Comparison of ENCODE assay signal across 23 mouse cellular contexts in the genomic region with DNA sequence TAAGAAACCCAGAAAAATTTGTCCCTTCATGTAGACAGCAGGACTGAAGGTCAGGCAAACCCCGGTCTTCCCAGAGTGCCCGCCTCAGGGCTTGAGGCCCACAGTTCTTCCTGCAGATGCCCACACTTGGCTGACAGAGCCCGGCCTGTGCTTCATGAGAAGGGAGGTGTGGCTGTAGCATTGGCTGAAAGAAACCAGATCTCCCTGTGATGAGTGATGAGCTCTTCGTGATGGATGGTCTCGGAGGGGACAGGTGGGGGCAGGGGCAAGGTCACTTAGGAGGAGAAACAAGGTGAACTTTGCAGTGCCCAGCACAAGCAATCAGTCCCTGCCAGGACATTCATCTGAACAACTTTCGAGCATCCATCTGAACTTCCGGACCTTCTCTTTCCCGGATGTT.
DNase-seq lines count a peak whose midpoint lies in the region; ATAC-seq and TF ChIP-seq lines count a peak whose summit lies in the region.
"Had no signal": no experiment of that assay in that cellular context is flagged by ENCODE, and none has a peak within 500 bp of the region (broad histone marks: within the 10 kb centered on the region; RNA-seq: fewer than 3 reads in every experiment).

No protein-coding gene starts in this region.

- peak; percentile 79; the same call in 1 of the 2 replicates for ATAC-seq in heart, embryonic 15.5 days (replicated peaks; ENCODE audit: insufficient number of reproducible peaks, insufficient read depth, low FRiP score, low read depth)
- ATAC-seq in intestine, postnatal 0 days: no peak
- ATAC-seq: forebrain, embryonic 16.5 days; inflammation-experienced regulatory T-cells, adult 6 months; Patski had no signal

- no peak overlapping the region for H3K9ac ChIP-seq in heart, embryonic 15.5 days
- H3K9ac ChIP-seq in intestine, postnatal 0 days (ENCODE audit: low read depth, low read length): no peak overlapping the region
- H3K9ac ChIP-seq: hindbrain, embryonic 14.5 days had no signal

- H3K27ac ChIP-seq in heart, embryonic 15.5 days: peak overlapping the region; percentile 54
- H3K27ac ChIP-seq in limb, embryonic 10.5 days: no peak overlapping the region
- H3K27ac ChIP-seq in intestine, postnatal 0 days (ENCODE audit: low read depth, low read length): no peak overlapping the region
- H3K27ac ChIP-seq: hindbrain, embryonic 14.5 days; kidney, postnatal 0 days had no signal

- no peaks in the 10 kb centered on the region for H3K9me3 ChIP-seq in heart, embryonic 15.5 days (replicated peaks)
- H3K9me3 ChIP-seq in limb, embryonic 10.5 days (replicated peaks): no peaks in the 10 kb centered on the region
- no peaks in the 10 kb centered on the region for H3K9me3 ChIP-seq in intestine, postnatal 0 days (ENCODE audit: control insufficient read depth)
- H3K9me3 ChIP-seq: G1E had no signal

- no peaks in the 10 kb centered on the region for H3K27me3 ChIP-seq in heart, embryonic 15.5 days
- H3K27me3 ChIP-seq in limb, embryonic 10.5 days (ENCODE audit: low read depth, poor library complexity, severe bottlenecking): no peaks in the 10 kb centered on the region
- no peaks in the 10 kb centered on the region for H3K27me3 ChIP-seq in intestine, postnatal 0 days (replicated peaks; ENCODE audit: control insufficient read depth, insufficient read depth, low read length)
- H3K27me3 ChIP-seq: CH12.LX, Patski had no signal

- H3K36me3 ChIP-seq in heart, embryonic 15.5 days: no peaks in the 10 kb centered on the region
- H3K36me3 ChIP-seq in limb, embryonic 10.5 days: no peaks in the 10 kb centered on the region
- no peaks in the 10 kb centered on the region for H3K36me3 ChIP-seq in intestine, postnatal 0 days (ENCODE audit: control insufficient read depth, insufficient read depth)
- H3K36me3 ChIP-seq: G1E had no signal

- no peak overlapping the region for H3K4me3 ChIP-seq in heart, embryonic 15.5 days
- H3K4me3 ChIP-seq in limb, embryonic 10.5 days: no peak overlapping the region
- H3K4me3 ChIP-seq in intestine, postnatal 0 days (ENCODE audit: low read depth, low read length): no peak overlapping the region

- DNase-seq in embryo, embryonic 10.5 days (ENCODE audit: low spot score): peak; percentile 44
- peak; percentile 13 for DNase-seq in forelimb bud, embryonic 11.5 days (ENCODE audit: low read depth, low spot score)
- peak; percentile 63 for DNase-seq in limb, embryonic 10.5 days (ENCODE audit: low spot score)
- DNase-seq in lung, postnatal 36 days: no peak
- no peak for DNase-seq in right cerebral cortex, postnatal 36 days (ENCODE audit: low spot score in 2 of 2)
- DNase-seq: B cell, adult 2 months; cerebellum, adult 18-20 months; cerebellum, postnatal 14 days; gastrocnemius, postnatal 36 days; kidney, adult 2 months; left cerebral cortex, postnatal 4 days; right cerebral cortex, postnatal 14 days; thymus, postnatal 36 days had no signal

- no peak overlapping the region for H3K4me2 ChIP-seq in heart, embryonic 15.5 days
- no peak overlapping the region for H3K4me2 ChIP-seq in intestine, postnatal 0 days (replicated peaks; ENCODE audit: low read depth)
- H3K4me2 ChIP-seq: hindbrain, embryonic 14.5 days; midbrain, embryonic 11.5 days had no signal

- 32% methylated on average over 8 of the region's 8 CpGs for WGBS in heart, embryonic 15.5 days
- 27% methylated on average over 8 of the region's 8 CpGs for WGBS in limb, embryonic 10.5 days
- WGBS in intestine, postnatal 0 days: 73% methylated on average over 8 of the region's 8 CpGs

- H3K4me1 ChIP-seq in heart, embryonic 15.5 days (replicated peaks): no peaks in the 10 kb centered on the region
- peaks cover 19% of the 10 kb centered on the region for H3K4me1 ChIP-seq in limb, embryonic 10.5 days
- H3K4me1 ChIP-seq in intestine, postnatal 0 days (replicated peaks; ENCODE audit: control insufficient read depth, insufficient read depth, low read length): no peaks in the 10 kb centered on the region

- TF ChIP-seq CTCF in intestine, postnatal 0 days (IDR thresholded peaks at IDR 0.05; ENCODE audit: low read depth): no peak

Comparison
In these comparisons a context has a peak if more than half of its experiments do, and no peak if none do; other contexts are left out.
1. DNase-seq: peak in embryo, embryonic 10.5 days (single experiment), forelimb bud, embryonic 11.5 days (single experiment) and limb, embryonic 10.5 days (single experiment); none in lung, postnatal 36 days (single experiment) and right cerebral cortex, postnatal 36 days (0 of 2).